Mouse (Mus musculus) regulatory T cell (primary cell): ENCODE data around the gene Faim.

Source experiments
- in situ Hi-C: fragments of 300-600 bp; cut with MboI, MseI; formaldehyde crosslinking; loops from one replicate; pipeline ENCODE4 v1.15.1; 2025; ENCODE audit warnings: high pct_unique_total_duplicates

The Faim gene

GRCm38 (mm10) chr9:98985800-98986475 lies at the start of gene Faim:
TSS of gene Faim (plus strand) at chr9:98986373.
- in situ Hi-C loops = loop anchor here (25.0 kb wide), 2 partner anchors 699 to 1874 kb away; partner anchors contain the start of genes Nmnat3 and Slc25a36

- in situ Hi-C loops = loop anchor here (10.0 kb wide), 1 partner anchor 314 kb away; no protein-coding TSS in a partner anchor
These were observed 46.9 kb upstream of the Faim start for GRCm38 (mm10) chr9:98939290-98939689.

- in situ Hi-C loops = no loop called here
These were observed 33.8 kb upstream of the Faim start for GRCm38 (mm10) chr9:98952171-98953050.

DNA sequence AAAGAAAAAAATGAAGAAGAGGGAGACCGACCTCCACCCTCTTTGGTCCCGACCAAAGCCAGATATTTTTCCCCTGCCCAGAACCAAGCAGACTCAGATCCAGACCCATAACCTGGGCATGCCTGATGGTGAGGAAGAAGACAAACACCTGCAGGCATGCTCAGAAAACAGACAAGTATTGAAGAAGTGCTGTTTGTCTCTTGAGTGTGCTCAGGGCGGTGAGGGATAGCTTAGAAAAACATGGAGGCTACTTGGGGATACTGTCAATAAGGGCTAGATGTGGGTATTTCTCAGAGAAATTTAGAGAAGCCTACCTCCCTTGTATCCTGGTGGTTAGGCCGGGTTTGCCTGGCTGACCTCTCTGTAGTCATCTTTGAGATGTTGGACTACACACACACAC lies 32.9 kb upstream of the Faim start:
- in situ Hi-C loops = no loop called here

GRCm38 (mm10) chr9:98953830-98954229 lies 32.3 kb upstream of the Faim start:
- in situ Hi-C loops = no loop called here

DNA sequence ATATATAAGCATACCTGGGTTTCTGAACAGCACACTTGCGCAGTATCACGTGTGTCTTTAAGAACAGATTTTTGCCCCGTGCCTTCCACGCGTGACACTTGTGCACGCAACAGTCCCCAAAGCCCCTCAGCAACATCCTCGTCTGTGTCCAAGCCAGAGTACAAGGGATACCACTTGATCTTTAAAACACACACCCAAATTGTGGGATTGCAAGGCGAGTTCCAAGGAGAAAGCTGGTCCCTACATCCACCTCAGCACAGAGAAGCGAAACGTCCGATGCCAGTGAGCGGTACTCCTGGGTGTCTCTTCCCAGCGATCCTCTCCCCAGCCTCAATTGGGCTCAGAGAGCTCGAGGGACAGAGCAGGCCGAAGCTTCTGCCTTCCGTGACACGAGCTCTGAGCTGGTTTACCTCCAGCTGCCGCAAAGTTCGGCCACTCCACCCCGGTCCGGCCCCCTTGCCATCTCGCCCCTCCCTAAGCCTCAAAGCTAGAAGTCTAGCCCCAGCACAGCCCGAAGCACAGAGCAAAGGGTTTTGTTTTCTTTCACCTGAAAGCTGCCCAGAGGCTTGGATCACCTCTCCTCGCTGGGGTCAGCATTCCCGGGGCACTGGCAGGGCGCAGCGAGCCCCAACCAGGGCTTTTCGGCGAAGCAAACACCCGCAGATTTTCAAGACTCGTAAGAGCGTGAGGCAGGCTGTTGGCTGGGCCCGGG lies 31.6 kb upstream of the Faim start:
- in situ Hi-C loops = no loop called here

GRCm38 (mm10) chr9:98955103-98955715 lies 31.0 kb upstream of the Faim start, which contains the start of gene Foxl2:
TSS of gene Foxl2 (plus strand) at chr9:98955288.
- in situ Hi-C loops = no loop called here

DNA sequence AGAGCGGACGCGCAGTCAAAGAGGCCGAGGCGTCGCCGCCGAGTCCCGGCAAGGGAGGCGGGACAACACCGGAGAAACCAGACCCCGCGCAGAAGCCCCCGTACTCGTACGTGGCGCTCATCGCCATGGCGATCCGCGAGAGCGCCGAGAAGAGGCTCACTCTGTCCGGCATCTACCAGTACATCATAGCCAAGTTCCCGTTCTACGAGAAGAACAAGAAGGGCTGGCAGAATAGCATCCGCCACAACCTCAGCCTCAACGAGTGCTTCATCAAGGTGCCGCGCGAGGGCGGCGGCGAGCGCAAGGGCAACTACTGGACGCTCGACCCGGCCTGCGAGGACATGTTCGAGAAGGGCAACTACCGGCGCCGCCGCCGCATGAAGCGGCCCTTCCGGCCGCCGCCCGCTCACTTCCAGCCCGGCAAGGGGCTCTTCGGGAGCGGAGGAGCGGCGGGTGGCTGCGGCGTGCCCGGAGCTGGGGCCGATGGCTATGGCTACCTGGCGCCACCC lies 30.4 kb upstream of the Faim start:
- in situ Hi-C loops = no loop called here

DNA sequence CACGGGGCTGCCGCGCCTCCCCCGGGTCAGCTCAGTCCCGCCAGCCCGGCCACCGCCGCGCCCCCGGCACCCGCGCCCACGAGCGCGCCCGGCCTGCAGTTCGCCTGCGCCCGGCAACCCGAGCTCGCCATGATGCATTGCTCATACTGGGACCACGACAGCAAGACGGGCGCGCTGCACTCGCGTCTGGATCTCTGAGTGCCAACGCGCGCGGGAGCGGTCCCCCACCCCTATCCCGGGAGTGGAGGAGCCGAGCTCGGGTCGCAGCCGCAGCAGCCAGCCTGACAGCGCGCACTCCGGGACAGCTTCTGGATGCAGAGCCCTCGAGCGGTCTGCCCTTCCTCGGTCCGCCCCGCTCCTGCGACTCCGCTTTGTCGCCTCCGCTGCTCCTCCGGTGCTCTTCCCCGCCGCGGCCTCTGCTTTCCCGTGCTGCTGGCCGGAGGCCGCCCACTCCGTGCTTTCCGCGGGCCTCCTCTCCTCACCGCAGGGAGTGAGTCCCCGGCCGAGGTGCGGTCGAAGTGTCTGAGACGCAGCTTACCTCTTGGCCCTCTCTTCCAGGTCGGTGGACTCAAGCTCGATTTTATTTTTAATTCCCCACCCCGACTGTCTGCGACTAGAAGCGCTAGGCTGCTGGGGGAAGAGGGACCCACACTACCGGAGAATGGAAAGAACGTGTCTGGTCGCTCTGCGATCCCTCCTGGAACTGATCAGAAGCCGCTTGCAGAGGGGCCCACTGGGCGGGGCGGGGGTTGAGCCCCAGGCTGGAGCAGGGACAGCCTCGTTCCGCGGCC lies 29.4 kb upstream of the Faim start:
- in situ Hi-C loops = no loop called here

DNA sequence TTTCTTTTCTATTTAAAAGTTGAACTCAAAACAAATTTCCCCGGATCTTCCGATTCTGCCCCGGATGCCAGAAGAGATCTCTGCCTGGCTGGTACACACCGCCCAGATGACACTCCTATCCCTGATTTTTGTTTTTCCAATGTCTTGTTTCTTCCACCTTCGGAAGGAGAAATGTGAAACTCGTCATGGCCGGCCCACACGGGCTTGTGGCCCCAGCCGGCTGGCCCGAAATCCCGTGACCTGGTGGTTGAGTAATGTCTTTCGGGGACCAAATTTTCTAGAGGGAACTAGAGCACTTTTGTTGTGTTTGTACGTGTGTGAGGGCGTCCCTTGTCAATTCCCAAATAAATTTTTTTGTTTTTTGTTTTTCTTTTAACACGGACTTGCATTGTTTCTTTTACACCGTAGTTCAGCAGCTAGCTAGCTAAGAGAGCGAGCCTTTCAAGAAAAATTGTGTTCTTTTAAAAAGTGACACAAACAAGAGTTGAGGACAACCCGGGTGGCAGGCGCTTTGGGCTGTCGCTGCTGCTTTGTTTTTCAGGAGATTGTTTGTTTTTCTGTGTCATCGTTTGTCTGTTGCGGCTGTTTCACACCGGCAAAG lies 28.3 kb upstream of the Faim start:
- in situ Hi-C loops = no loop called here

DNA sequence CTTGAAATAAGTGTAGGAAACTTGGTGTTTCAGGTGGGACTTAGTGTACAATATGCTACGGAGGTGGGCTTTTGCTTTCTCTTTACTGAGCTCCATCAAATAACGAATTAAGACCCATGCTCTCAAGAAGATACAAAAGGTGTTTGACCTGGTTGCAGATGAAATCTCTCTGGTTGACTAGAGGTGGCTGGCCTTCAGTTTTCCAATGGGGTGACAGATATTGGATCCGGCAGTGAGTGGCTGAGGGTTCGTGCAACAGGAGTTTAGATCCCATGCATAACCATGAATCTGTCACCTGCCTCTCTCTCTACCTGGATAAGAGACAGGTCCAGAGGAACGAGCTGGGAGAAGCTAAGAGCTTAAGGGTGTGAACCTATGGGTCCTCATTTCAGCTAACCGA lies 27.5 kb upstream of the Faim start:
- in situ Hi-C loops = no loop called here

DNA sequence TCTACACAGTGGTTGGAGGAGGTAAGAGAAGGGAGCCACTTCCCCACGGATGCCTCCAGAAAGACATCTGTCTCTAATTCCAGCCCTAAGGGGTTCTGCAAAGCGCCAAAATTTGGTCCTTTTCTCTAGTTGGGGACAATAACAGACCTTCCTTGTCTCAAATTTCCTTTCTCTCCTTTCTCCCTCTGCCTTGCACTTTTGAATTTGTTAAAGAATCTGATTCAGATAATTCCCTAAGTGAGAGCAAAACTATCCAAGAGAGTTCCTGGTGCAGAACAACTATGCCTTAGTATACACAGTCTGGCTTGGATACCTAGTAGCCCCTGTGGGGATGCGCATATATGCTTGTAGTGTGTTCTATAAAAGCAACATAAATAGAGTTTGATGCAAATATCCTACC lies 26.3 kb upstream of the Faim start:
- in situ Hi-C loops = no loop called here

DNA sequence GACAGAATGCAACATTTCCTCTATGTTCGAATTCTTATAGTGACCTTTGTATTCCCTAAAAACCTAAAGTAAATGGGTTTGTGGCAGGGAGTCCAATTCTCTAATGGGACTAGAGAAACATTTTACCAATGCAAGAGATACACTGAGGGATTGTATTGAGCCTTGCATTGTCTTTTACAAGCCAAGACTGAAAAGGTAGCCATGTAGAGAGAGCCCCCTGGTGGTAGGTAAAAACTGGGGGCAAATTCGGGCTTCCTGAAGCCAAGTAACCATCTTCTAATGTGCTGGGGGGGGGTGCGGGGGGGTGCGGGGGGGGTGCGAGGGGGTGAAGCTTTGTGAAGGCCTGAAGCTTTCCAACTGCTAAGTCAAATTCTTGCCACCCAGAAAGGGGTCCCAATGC lies 25.8 kb upstream of the Faim start:
- in situ Hi-C loops = no loop called here

GRCm38 (mm10) chr9:98961591-98962477 lies 24.3 kb upstream of the Faim start:
- in situ Hi-C loops = no loop called here

DNA sequence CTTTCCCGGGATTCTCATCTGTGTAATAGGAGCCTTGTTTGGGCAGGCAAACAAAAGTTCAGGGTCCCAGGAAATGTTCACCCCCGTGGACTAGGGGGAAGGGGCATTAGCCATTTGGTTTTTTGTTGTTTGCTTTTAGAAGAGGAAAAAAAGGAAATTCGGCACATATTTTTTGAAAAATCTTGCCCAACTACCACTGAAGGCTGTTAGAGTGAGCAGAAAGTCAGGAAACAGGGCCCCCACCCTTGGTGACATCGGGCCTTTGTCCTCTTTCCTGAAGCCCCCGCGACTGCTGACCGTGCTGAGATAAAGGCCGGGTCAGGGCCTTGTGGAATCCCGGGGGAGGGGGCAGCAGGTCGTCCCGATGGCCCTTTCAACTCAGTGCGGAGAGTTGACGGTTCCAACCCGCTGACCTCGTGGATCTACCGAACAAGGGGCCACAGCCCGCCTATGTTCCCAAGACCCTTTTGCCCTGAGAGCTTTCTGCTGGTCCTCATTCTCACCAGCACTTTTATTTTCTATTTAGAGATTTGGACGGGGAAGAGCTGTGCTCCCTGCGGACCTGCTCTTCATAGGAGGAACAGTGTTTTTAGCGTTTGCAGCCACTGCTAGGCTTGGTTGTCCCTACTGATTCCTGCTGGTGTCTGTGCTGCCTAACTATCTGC lies 23.6 kb upstream of the Faim start:
- in situ Hi-C loops = no loop called here

DNA sequence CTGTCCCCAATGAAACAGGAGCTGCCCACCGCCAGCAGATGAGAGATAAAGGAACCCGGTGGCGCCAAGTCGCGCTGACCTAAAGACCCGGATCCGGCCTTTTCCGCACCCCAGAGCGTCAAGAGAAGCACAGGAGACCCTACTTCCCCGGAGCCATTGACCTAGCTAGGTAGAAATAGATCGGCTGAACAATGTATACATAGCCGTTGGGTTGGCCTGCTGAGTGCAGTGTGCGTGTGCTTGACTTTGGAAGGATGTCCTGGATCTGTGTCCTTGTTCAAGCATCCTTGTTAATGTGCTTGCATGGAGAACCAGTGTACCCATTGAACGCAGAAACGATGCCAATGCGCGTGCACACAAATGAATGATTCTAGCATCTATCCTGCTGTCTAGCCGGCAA lies 22.5 kb upstream of the Faim start:
- in situ Hi-C loops = no loop called here

DNA sequence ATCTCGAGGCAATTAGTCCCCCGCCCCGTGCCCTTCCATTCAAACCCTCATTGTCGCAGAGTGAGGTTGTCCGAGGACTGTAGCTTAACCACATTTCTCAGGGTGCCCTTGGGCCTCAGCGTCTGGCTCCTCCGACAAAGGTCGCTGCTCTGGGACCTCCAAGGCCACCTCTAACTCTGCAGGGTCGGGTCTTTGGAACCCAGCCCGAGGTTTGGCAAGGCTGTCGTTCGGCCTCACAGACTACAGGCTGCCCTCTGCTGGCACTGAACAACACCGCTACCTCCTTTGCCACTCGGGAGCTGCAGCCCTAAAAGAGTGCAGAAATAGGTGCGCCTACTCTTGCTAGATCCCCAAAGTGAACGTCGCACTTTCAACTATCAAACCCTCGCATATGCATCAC lies 21.1 kb upstream of the Faim start:
- in situ Hi-C loops = no loop called here

- in situ Hi-C loops = loop anchor here (10.0 kb wide), 1 partner anchor 272 kb away; the partner anchor contains the start of gene Cep70
These were observed 13.1 kb upstream of the Faim start for GRCm38 (mm10) chr9:98973101-98973521.

GRCm38 (mm10) chr9:98973561-98973960 lies 12.6 kb upstream of the Faim start:
- in situ Hi-C loops = loop anchor here (10.0 kb wide), 1 partner anchor 271 kb away; the partner anchor contains the start of gene Cep70
